Mouse (Mus musculus) CD4-positive, CD25-positive, alpha-beta regulatory T cell (primary cell): ENCODE data around the gene Olfr444. TPM values are rescaled to one million over a fixed set of nuclear protein-coding genes. Genes with fewer than 3 reads are reported as not detected.

Experiments
- polyA plus RNA-seq: library from polyadenylated mRNA; unstranded; fragments of 100-300 nt; shearing (Covaris generic); gene quantifications from one replicate; pipeline ENCODE4 v1.2.1, GENCODE M21; 2017

Gene Olfr444
- not detected for polyA plus RNA-seq

GRCm38 (mm10) chr6:42948767-42949166 is at the start of gene Olfr444:
Gene Olfr444 (plus strand): TSS chr6:42949067.

GRCm38 (mm10) chr6:42908578-42908977 is 40.3 kb upstream of the Olfr444 start, which contains the start of gene Olfr447:
Gene Olfr447 (plus strand): TSS chr6:42908878.

GRCm38 (mm10) chr6:42921077-42921476 is 27.8 kb upstream of the Olfr444 start, which contains the start of gene Olfr446:
Gene Olfr446 (plus strand): TSS chr6:42921377.

Other genes with a start within 250 kb of the Olfr444 start
- 0.19 TPM for gene Tcaf1, start 239.0 kb upstream of the Olfr444 start, polyA plus RNA-seq
- not detected for gene Olfr453, start 209.7 kb upstream of the Olfr444 start, polyA plus RNA-seq
- 0.06 TPM for gene Olfr38, start 192.7 kb upstream of the Olfr444 start, polyA plus RNA-seq
- gene Olfr452, start 164.0 kb upstream of the Olfr444 start, polyA plus RNA-seq, result not detected
- not detected for gene Olfr450, start 137.1 kb upstream of the Olfr444 start, polyA plus RNA-seq
- gene Olfr449, start 114.7 kb upstream of the Olfr444 start, polyA plus RNA-seq, result not detected
- gene Olfr448, start 58.6 kb upstream of the Olfr444 start, polyA plus RNA-seq, result not detected
- not detected for gene Olfr447, start 40.2 kb upstream of the Olfr444 start, polyA plus RNA-seq
- gene Olfr446, start 27.7 kb upstream of the Olfr444 start, polyA plus RNA-seq, result not detected
- not detected for gene Olfr441, start 157.3 kb downstream of the Olfr444 start, polyA plus RNA-seq
- gene Olfr237-ps1, start 197.5 kb downstream of the Olfr444 start, polyA plus RNA-seq, result 0.06 TPM
- not detected for gene Olfr437, start 214.2 kb downstream of the Olfr444 start, polyA plus RNA-seq
- gene Olfr13, start 223.1 kb downstream of the Olfr444 start, polyA plus RNA-seq, result not detected
- not detected for gene Olfr435, start 248.1 kb downstream of the Olfr444 start, polyA plus RNA-seq